Mouse (Mus musculus) ovary, adult 2 months (tissue): ENCODE measurements around the gene Gm21988. TPM values are rescaled to one million over a fixed set of nuclear protein-coding genes. Genes with fewer than 3 reads are reported as not detected.

Source experiments
- polyA plus RNA-seq: library from polyadenylated mRNA; depleted of rRNA; stranded (reverse); fragments of >200 nt; gene quantifications from 2 replicates; pipeline ENCODE4 v1.2.3, GENCODE M21; 2012; rRNA removed

The Gm21988 gene
- polyA plus RNA-seq = 7.1 and 9.5 TPM in 2 replicates

GRCm38 (mm10) chr11:70239541-70240279 is at the start of gene Gm21988, which contains the start of gene Rnasek:
TSS of gene Gm21988 (minus strand) at chr11:70239830.
TSS of gene Rnasek (minus strand) at chr11:70239842.

GRCm38 (mm10) chr11:70254931-70255531 is 15.4 kb upstream of the Gm21988 start, which contains the start of gene Alox12:
TSS of gene Alox12 (minus strand) at chr11:70255353.

GRCm38 (mm10) chr11:70237457-70238167 is 2.0 kb downstream of the Gm21988 start, which contains the start of gene 0610010K14Rik:
TSS of gene 0610010K14Rik (minus strand) at chr11:70237914.

GRCm38 (mm10) chr11:70229260-70230010 is 10.2 kb downstream of the Gm21988 start, which contains the start of gene Bcl6b:
TSS of gene Bcl6b (minus strand) at chr11:70229798.

GRCm38 (mm10) chr11:70220731-70221602 is 18.7 kb downstream of the Gm21988 start, which contains the start of gene Slc16a13:
TSS of gene Slc16a13 (minus strand) at chr11:70221064.

GRCm38 (mm10) chr11:70212423-70212822 is 27.2 kb downstream of the Gm21988 start, which contains the start of gene Slc16a11:
TSS of gene Slc16a11 (plus strand) at chr11:70212752.

Other genes with a start within 250 kb of the Gm21988 start
- gene Gabarap, start 248.7 kb downstream of the Gm21988 start, polyA plus RNA-seq = 406 and 430 TPM in 2 replicates
- gene Phf23, start 244.1 kb downstream of the Gm21988 start, polyA plus RNA-seq = 18.6 and 19.8 TPM in 2 replicates
- 30.5 and 32.6 TPM in 2 replicates for gene Dvl2, start 239.2 kb downstream of the Gm21988 start, polyA plus RNA-seq
- 70.9 and 79.8 TPM in 2 replicates for gene Acadvl, start 224.4 kb downstream of the Gm21988 start, polyA plus RNA-seq
- 35.0 and 35.2 TPM in 2 replicates for gene Dlg4, start 222.9 kb downstream of the Gm21988 start, polyA plus RNA-seq
- gene Asgr1, start 185.7 kb downstream of the Gm21988 start, polyA plus RNA-seq = 4.9 and 5.0 TPM in 2 replicates
- gene Asgr2, start 147.2 kb downstream of the Gm21988 start, polyA plus RNA-seq = 2.4 and 2.6 TPM in 2 replicates
- gene Mgl2, start 109.5 kb downstream of the Gm21988 start, polyA plus RNA-seq = 6.0 and 6.3 TPM in 2 replicates
- gene Clec10a, start 83.6 kb downstream of the Gm21988 start, polyA plus RNA-seq = 6.2 and 8.4 TPM in 2 replicates
- gene Slc16a11, start 27.1 kb downstream of the Gm21988 start, polyA plus RNA-seq = 33.1 and 52.2 TPM in 2 replicates
- 13.6 and 14.5 TPM in 2 replicates for gene Slc16a13, start 18.8 kb downstream of the Gm21988 start, polyA plus RNA-seq
- gene Bcl6b, start 10.0 kb downstream of the Gm21988 start, polyA plus RNA-seq = 7.9 and 11.3 TPM in 2 replicates
- gene 0610010K14Rik, start 1.9 kb downstream of the Gm21988 start, polyA plus RNA-seq = 74.4 and 91.7 TPM in 2 replicates
- 168 and 203 TPM in 2 replicates for gene Rnasek, start within 50 bp of the Gm21988 start, polyA plus RNA-seq
- gene Alox12, start 15.5 kb upstream of the Gm21988 start, polyA plus RNA-seq = 6.0 and 6.8 TPM in 2 replicates
- 15.1 and 21.8 TPM in 2 replicates for gene Alox12e, start 82.8 kb upstream of the Gm21988 start, polyA plus RNA-seq
- gene Alox15, start 112.2 kb upstream of the Gm21988 start, polyA plus RNA-seq = 24.3 and 28.5 TPM in 2 replicates
- gene Pelp1, start 170.2 kb upstream of the Gm21988 start, polyA plus RNA-seq = 32.7 and 36.4 TPM in 2 replicates
- 35.9 and 49.5 TPM in 2 replicates for gene Arrb2, start 192.8 kb upstream of the Gm21988 start, polyA plus RNA-seq
- gene Med11, start 212.1 kb upstream of the Gm21988 start, polyA plus RNA-seq = 21.2 and 24.3 TPM in 2 replicates
- gene Zmynd15, start 219.6 kb upstream of the Gm21988 start, polyA plus RNA-seq = 8.7 and 9.5 TPM in 2 replicates
- 37.7 and 41.1 TPM in 2 replicates for gene Cxcl16, start 220.2 kb upstream of the Gm21988 start, polyA plus RNA-seq